Mouse (Mus musculus): Measurements from ENCODE around the gene Nppb. TPM values are rescaled to one million over a fixed set of nuclear protein-coding genes. Genes with fewer than 3 reads are reported as not detected.

The Nppb gene
- total and polyA plus RNA-seq, 3 experiments: not detected

DNA sequence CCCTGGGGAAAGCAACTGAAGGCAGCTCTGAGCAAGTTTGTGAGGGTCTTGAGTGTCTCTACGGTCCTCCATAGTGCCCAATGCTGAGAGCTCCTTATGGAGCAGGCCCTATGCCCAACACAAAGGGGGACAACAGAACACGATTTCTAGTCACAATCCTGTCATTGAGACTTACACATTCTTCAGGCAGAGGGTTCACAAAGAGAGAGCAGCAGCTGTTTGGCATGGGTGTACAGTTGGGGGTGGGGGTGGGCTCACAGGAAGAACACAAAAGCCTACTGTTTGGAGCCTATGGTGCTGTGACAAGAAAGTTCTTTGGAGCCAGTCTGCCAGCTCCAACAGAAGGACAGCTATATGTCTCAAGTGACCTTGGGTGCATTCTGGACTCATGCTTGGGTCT lies 32.8 kb downstream of the Nppb start:
- no peak for ATAC-seq (ENCODE audit: extremely low read depth, insufficient number of reproducible peaks, low FRiP score, poor library complexity, severe bottlenecking)
- H3K27me3 ChIP-seq (ENCODE audit: insufficient read depth, low read length): no peaks in the 10 kb centered on the region

DNA sequence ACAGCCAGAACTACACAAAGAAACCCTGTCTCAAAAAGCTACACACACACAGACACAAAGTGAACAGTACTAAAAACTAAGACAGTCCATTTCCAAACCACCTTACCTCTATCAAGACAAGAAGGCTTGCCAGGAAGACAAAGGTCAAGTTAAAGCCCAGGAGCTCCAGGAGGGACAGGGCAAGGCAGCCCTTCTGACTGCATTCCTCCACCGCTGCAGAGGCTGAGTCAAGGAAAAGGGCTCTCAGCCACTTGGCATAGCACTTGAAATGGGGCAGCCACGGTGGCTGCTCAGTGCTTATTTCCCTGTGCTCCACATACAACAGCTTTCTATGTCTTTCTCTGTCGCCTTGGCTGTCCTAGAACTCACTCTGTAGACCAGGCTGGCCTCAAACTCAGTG lies 38.4 kb downstream of the Nppb start:
- H3K36me3 ChIP-seq (replicated peaks): peaks cover 92% of the 10 kb centered on the region
- ATAC-seq (ENCODE audit: extremely low read depth, insufficient number of reproducible peaks, low FRiP score, poor library complexity, severe bottlenecking): no peak

More for the DNA sequence above, 32.8 kb downstream of the Nppb start:
- no peaks in the 10 kb centered on the region for H3K9me3 ChIP-seq (replicated peaks)
- peaks cover 2% of the 10 kb centered on the region; the same call in 1 of the 2 replicates for H3K4me1 ChIP-seq (ENCODE audit: insufficient read depth, low read depth, low read length)
- TF ChIP-seq GATA1 (IDR thresholded peaks at IDR 0.05; ENCODE audit: borderline replicate concordance, low read length) (no peak), GATA2 (IDR thresholded peaks at IDR 0.05; ENCODE audit: borderline replicate concordance, low read depth, low read length) (no peak), POLR2AphosphoS5 (IDR thresholded peaks at IDR 0.05; ENCODE audit: insufficient replicate concordance, low read depth, low read length) (no peak), TAL1 (conservative IDR thresholded peaks at IDR 0.05; ENCODE audit: low read depth, low read length) (no peak)
- no peak for DNase-seq (ENCODE audit: low spot score)
- peaks cover 97% of the 10 kb centered on the region for H3K36me3 ChIP-seq (replicated peaks)
- no peak overlapping the region for H3K4me3 ChIP-seq (ENCODE audit: low read depth, low read length)

DNA sequence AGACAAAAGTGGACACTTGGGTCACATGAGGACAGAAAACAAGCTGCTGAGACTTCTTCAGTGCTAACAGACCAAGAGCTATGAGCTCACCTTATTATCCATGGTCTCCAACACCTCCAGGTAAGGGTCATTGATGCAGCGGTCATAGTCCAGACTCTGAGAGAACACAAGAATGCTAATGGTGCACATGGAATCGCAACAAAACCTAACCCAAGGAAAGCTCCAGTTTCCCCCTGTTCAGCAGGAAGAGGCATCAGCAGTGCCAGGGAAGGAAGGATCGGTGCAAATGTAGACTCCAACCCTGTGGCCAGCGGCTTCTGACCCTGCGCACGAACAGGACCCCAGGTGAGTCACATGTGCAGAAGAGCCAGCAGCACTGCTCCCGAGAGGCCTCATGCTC lies 43.7 kb downstream of the Nppb start:
- ATAC-seq (ENCODE audit: extremely low read depth, insufficient number of reproducible peaks, low FRiP score, poor library complexity, severe bottlenecking): no peak
- no peaks in the 10 kb centered on the region for H3K9me3 ChIP-seq (replicated peaks)
- no peaks in the 10 kb centered on the region for H3K27me3 ChIP-seq (ENCODE audit: insufficient read depth, low read length)
- peaks cover 3% of the 10 kb centered on the region; the same call in 1 of the 2 replicates for H3K4me1 ChIP-seq (ENCODE audit: insufficient read depth, low read depth, low read length)
- no peak for TF ChIP-seq GATA1 (IDR thresholded peaks at IDR 0.05; ENCODE audit: borderline replicate concordance, low read length)
- TF ChIP-seq GATA2 (IDR thresholded peaks at IDR 0.05; ENCODE audit: borderline replicate concordance, low read depth, low read length): no peak
- no peak overlapping the region for H3K4me3 ChIP-seq (ENCODE audit: low read depth, low read length)
- DNase-seq (ENCODE audit: low spot score): no peak
- peaks cover 73% of the 10 kb centered on the region for H3K36me3 ChIP-seq (replicated peaks)

More for the DNA sequence above, 38.4 kb downstream of the Nppb start:
- no peak for DNase-seq (ENCODE audit: low spot score)
- TF ChIP-seq GATA2 (IDR thresholded peaks at IDR 0.05; ENCODE audit: borderline replicate concordance, low read depth, low read length) (no peak), GATA1 (IDR thresholded peaks at IDR 0.05; ENCODE audit: borderline replicate concordance, low read length) (no peak), TAL1 (conservative IDR thresholded peaks at IDR 0.05; ENCODE audit: low read depth, low read length) (no peak), POLR2AphosphoS5 (IDR thresholded peaks at IDR 0.05; ENCODE audit: insufficient replicate concordance, low read depth, low read length) (no peak), CTCF (IDR thresholded peaks at IDR 0.05; ENCODE audit: low read depth, low read length) (no peak)
- Histone ChIP-seq H3K4me3 (ENCODE audit: low read depth, low read length) (no peak overlapping the region), H3K9me3 (replicated peaks) (no peaks in the 10 kb centered on the region), H3K4me1 (ENCODE audit: insufficient read depth, low read depth, low read length) (peaks cover under 1% of the 10 kb centered on the region; the same call in 1 of the 2 replicates), H3K27me3 (ENCODE audit: insufficient read depth, low read length) (no peaks in the 10 kb centered on the region)

DNA sequence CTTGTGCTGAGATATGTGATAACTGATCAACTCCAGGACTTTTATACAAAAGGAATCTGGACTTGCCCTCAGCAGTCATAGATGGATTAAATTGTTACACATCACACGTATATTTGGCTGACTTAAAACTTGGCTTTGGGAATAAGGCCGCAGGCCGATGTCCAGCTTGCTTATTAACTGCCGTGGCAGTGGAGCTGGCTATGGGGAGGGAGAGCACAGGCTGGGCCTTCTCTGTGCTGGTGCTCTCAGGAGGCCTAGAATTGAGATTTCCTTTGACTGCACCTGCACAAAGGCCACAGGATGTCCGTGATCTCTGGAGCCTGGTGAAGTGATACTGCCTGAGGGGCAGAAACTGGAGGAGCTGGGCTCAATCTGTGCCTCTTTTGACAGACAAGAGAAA lies 44.9 kb downstream of the Nppb start:
- TF ChIP-seq GATA2 (IDR thresholded peaks at IDR 0.05; ENCODE audit: borderline replicate concordance, low read depth, low read length) (no peak), POLR2AphosphoS5 (IDR thresholded peaks at IDR 0.05; ENCODE audit: insufficient replicate concordance, low read depth, low read length) (no peak), CTCF (IDR thresholded peaks at IDR 0.05; ENCODE audit: low read depth, low read length) (no peak), TAL1 (conservative IDR thresholded peaks at IDR 0.05; ENCODE audit: low read depth, low read length) (no peak), GATA1 (IDR thresholded peaks at IDR 0.05; ENCODE audit: borderline replicate concordance, low read length) (no peak)
- Histone ChIP-seq H3K4me3 (ENCODE audit: low read depth, low read length) (no peak overlapping the region), H3K36me3 (replicated peaks) (peaks cover 72% of the 10 kb centered on the region), H3K27me3 (ENCODE audit: insufficient read depth, low read length) (no peaks in the 10 kb centered on the region), H3K4me1 (ENCODE audit: insufficient read depth, low read depth, low read length) (peaks cover 3% of the 10 kb centered on the region; the same call in 1 of the 2 replicates), H3K9me3 (replicated peaks) (no peaks in the 10 kb centered on the region)
- DNase-seq (ENCODE audit: low spot score) (no peak), ATAC-seq (ENCODE audit: extremely low read depth, insufficient number of reproducible peaks, low FRiP score, poor library complexity, severe bottlenecking) (no peak)

DNA sequence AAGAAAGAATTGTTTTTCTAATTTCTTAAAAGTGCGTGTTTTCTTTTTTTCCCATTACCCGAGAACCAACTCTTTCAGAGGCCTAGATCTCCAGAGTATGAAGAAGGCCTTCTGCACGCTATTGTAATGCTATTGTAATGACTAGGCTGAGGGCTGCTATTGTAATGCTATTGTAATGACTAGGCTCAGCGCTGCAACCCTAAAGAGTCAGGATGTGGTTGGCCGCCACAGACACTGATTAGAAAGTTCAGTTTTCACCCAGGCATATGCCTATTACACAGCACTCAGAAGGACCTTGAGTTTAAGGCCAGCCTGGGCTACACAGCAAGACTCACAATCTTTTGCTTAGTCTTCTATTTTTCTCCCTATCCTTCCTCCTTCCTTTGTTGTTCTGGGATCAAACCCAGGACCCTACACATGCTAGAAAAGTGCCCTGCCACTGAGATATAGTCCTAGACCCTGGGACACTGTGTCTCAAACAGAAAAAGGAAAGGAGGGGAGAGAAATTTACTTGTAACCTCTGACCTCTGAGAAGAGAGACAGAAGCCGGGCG lies 48.3 kb downstream of the Nppb start:
- DNase-seq (ENCODE audit: low spot score): no peak
- no peaks in the 10 kb centered on the region for H3K9me3 ChIP-seq (replicated peaks)
- no peak overlapping the region for H3K4me3 ChIP-seq (ENCODE audit: low read depth, low read length)
- H3K36me3 ChIP-seq (replicated peaks): peaks cover 51% of the 10 kb centered on the region
- H3K4me1 ChIP-seq (ENCODE audit: insufficient read depth, low read depth, low read length): peaks cover 12% of the 10 kb centered on the region
- TF ChIP-seq POLR2AphosphoS5 (IDR thresholded peaks at IDR 0.05; ENCODE audit: insufficient replicate concordance, low read depth, low read length): no peak
- TF ChIP-seq CTCF (IDR thresholded peaks at IDR 0.05; ENCODE audit: low read depth, low read length): no peak
- no peak for TF ChIP-seq GATA1 (IDR thresholded peaks at IDR 0.05; ENCODE audit: borderline replicate concordance, low read length)
- no peak for TF ChIP-seq TAL1 (conservative IDR thresholded peaks at IDR 0.05; ENCODE audit: low read depth, low read length)
- no peak for ATAC-seq (ENCODE audit: extremely low read depth, insufficient number of reproducible peaks, low FRiP score, poor library complexity, severe bottlenecking)
- H3K27me3 ChIP-seq (ENCODE audit: insufficient read depth, low read length): no peaks in the 10 kb centered on the region

DNA sequence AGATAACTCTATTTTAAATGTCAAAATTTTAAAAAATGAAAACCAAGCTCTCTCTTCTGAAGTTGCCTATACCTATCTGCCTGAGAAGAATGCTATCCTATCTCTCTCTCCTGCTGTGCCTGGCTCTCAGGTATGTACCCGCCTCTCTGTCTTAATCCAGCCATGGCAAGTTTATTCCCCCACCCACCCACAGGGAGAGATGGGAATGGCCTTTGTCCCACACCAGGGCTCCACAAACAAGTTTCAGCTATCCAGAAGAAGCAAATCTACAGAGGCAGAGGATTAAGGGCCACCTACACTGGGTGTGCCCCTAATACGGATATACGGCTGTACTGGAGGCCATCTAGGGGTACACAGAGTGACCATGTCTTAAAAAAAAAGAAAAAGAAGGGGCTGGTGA lies 49.9 kb downstream of the Nppb start:
- Histone ChIP-seq H3K27me3 (ENCODE audit: insufficient read depth, low read length) (no peaks in the 10 kb centered on the region), H3K4me3 (ENCODE audit: low read depth, low read length) (no peak overlapping the region), H3K36me3 (replicated peaks) (peaks cover 41% of the 10 kb centered on the region), H3K4me1 (ENCODE audit: insufficient read depth, low read depth, low read length) (peaks cover 27% of the 10 kb centered on the region), H3K9me3 (replicated peaks) (no peaks in the 10 kb centered on the region)
- ATAC-seq (ENCODE audit: extremely low read depth, insufficient number of reproducible peaks, low FRiP score, poor library complexity, severe bottlenecking) (no peak), DNase-seq (ENCODE audit: low spot score) (no peak)
- TF ChIP-seq GATA2 (IDR thresholded peaks at IDR 0.05; ENCODE audit: borderline replicate concordance, low read depth, low read length) (no peak), TAL1 (conservative IDR thresholded peaks at IDR 0.05; ENCODE audit: low read depth, low read length) (no peak), POLR2AphosphoS5 (IDR thresholded peaks at IDR 0.05; ENCODE audit: insufficient replicate concordance, low read depth, low read length) (no peak), GATA1 (IDR thresholded peaks at IDR 0.05; ENCODE audit: borderline replicate concordance, low read length) (no peak), CTCF (IDR thresholded peaks at IDR 0.05; ENCODE audit: low read depth, low read length) (no peak)

Other genes starting within 250 kb of the Nppb start
- 121 and 143 TPM in 2 replicates for gene Zfp984, start 176.0 kb upstream of the Nppb start, total RNA-seq (2014; fragmentation: Nextera tagmentation)
- gene Zfp984, start 176.0 kb upstream of the Nppb start, total RNA-seq (2017): 27.0 and 36.5 TPM in 2 replicates
- 1.8 and 2.5 TPM in 2 replicates for gene Zfp984, start 176.0 kb upstream of the Nppb start, polyA plus RNA-seq (2012)
- gene Zfp933, start 137.4 kb upstream of the Nppb start, total RNA-seq (2014; fragmentation: Nextera tagmentation): 12.4 and 15.2 TPM in 2 replicates
- gene Zfp933, start 137.4 kb upstream of the Nppb start, total RNA-seq (2017): 9.3 and 10.9 TPM in 2 replicates
- 0.11 and 0.15 TPM in 2 replicates for gene Zfp933, start 137.4 kb upstream of the Nppb start, polyA plus RNA-seq (2012)
- not detected in 2 replicates for gene Miip, start 117.0 kb upstream of the Nppb start, total RNA-seq (2014; fragmentation: Nextera tagmentation)
- 0.05 TPM in 1 of 2 replicates, not detected in the other for gene Miip, start 117.0 kb upstream of the Nppb start, total RNA-seq (2017)
- 0.06 TPM in 1 of 2 replicates, not detected in the other for gene Miip, start 117.0 kb upstream of the Nppb start, polyA plus RNA-seq (2012)
- gene Fv1, start 116.8 kb upstream of the Nppb start, total RNA-seq (2014; fragmentation: Nextera tagmentation): not detected in 2 replicates
- not detected in 2 replicates for gene Fv1, start 116.8 kb upstream of the Nppb start, total RNA-seq (2017)
- not detected in 2 replicates for gene Fv1, start 116.8 kb upstream of the Nppb start, polyA plus RNA-seq (2012)
- 18.6 and 21.0 TPM in 2 replicates for gene Mfn2, start 81.1 kb upstream of the Nppb start, total RNA-seq (2014; fragmentation: Nextera tagmentation)
- gene Mfn2, start 81.1 kb upstream of the Nppb start, total RNA-seq (2017): 14.8 and 18.3 TPM in 2 replicates
- gene Mfn2, start 81.1 kb upstream of the Nppb start, polyA plus RNA-seq (2012): 14.6 and 18.9 TPM in 2 replicates
- 0.44 and 2.3 TPM in 2 replicates for gene Plod1, start 49.0 kb upstream of the Nppb start, total RNA-seq (2014; fragmentation: Nextera tagmentation)
- 2.9 and 4.6 TPM in 2 replicates for gene Plod1, start 49.0 kb upstream of the Nppb start, total RNA-seq (2017)
- gene Plod1, start 49.0 kb upstream of the Nppb start, polyA plus RNA-seq (2012): 0.75 and 0.90 TPM in 2 replicates
- 27.5 and 33.5 TPM in 2 replicates for gene 2510039O18Rik, start 44.9 kb upstream of the Nppb start, total RNA-seq (2014; fragmentation: Nextera tagmentation)
- 31.5 and 37.2 TPM in 2 replicates for gene 2510039O18Rik, start 44.9 kb upstream of the Nppb start, total RNA-seq (2017)
- 84.0 and 84.6 TPM in 2 replicates for gene 2510039O18Rik, start 44.9 kb upstream of the Nppb start, polyA plus RNA-seq (2012)
- gene Nppa, start 14.9 kb downstream of the Nppb start, total RNA-seq (2014; fragmentation: Nextera tagmentation): not detected in 2 replicates
- gene Nppa, start 14.9 kb downstream of the Nppb start, total RNA-seq (2017): 0.17 TPM in 1 of 2 replicates, not detected in the other
- not detected in 2 replicates for gene Nppa, start 14.9 kb downstream of the Nppb start, polyA plus RNA-seq (2012)
- gene Clcn6, start 53.0 kb downstream of the Nppb start, total RNA-seq (2014; fragmentation: Nextera tagmentation): 20.1 and 21.0 TPM in 2 replicates
- gene Clcn6, start 53.0 kb downstream of the Nppb start, total RNA-seq (2017): 13.6 and 16.1 TPM in 2 replicates
- gene Clcn6, start 53.0 kb downstream of the Nppb start, polyA plus RNA-seq (2012): 5.2 and 6.2 TPM in 2 replicates
- 7.0 and 12.5 TPM in 2 replicates for gene Mthfr, start 53.3 kb downstream of the Nppb start, total RNA-seq (2014; fragmentation: Nextera tagmentation)
- gene Mthfr, start 53.3 kb downstream of the Nppb start, total RNA-seq (2017): 7.3 and 9.4 TPM in 2 replicates
- gene Mthfr, start 53.3 kb downstream of the Nppb start, polyA plus RNA-seq (2012): 6.3 and 9.2 TPM in 2 replicates
- gene Agtrap, start 102.2 kb downstream of the Nppb start, total RNA-seq (2014; fragmentation: Nextera tagmentation): 7.7 and 10.8 TPM in 2 replicates
- 9.4 and 10.7 TPM in 2 replicates for gene Agtrap, start 102.2 kb downstream of the Nppb start, total RNA-seq (2017)
- 4.5 and 6.4 TPM in 2 replicates for gene Agtrap, start 102.2 kb downstream of the Nppb start, polyA plus RNA-seq (2012)
- 25.1 and 40.0 TPM in 2 replicates for gene Mad2l2, start 144.6 kb downstream of the Nppb start, total RNA-seq (2014; fragmentation: Nextera tagmentation)
- gene Mad2l2, start 144.6 kb downstream of the Nppb start, total RNA-seq (2017): 9.4 and 14.9 TPM in 2 replicates
- 23.8 and 24.6 TPM in 2 replicates for gene Mad2l2, start 144.6 kb downstream of the Nppb start, polyA plus RNA-seq (2012)
- not detected in 2 replicates for gene Draxin, start 144.9 kb downstream of the Nppb start, total RNA-seq (2014; fragmentation: Nextera tagmentation)
- under 0.01 and 0.16 TPM in 2 replicates for gene Draxin, start 144.9 kb downstream of the Nppb start, total RNA-seq (2017)
- gene Draxin, start 144.9 kb downstream of the Nppb start, polyA plus RNA-seq (2012): not detected in 2 replicates
- 108 and 115 TPM in 2 replicates for gene Fbxo6, start 166.4 kb downstream of the Nppb start, total RNA-seq (2014; fragmentation: Nextera tagmentation)
- 34.1 and 39.7 TPM in 2 replicates for gene Fbxo6, start 166.4 kb downstream of the Nppb start, total RNA-seq (2017)
- gene Fbxo6, start 166.4 kb downstream of the Nppb start, polyA plus RNA-seq (2012): 57.1 and 63.0 TPM in 2 replicates
- gene Fbxo44, start 174.7 kb downstream of the Nppb start, total RNA-seq (2014; fragmentation: Nextera tagmentation): 7.5 and 10.1 TPM in 2 replicates
- gene Fbxo44, start 174.7 kb downstream of the Nppb start, total RNA-seq (2017): 5.0 and 6.6 TPM in 2 replicates
- 3.0 and 3.3 TPM in 2 replicates for gene Fbxo44, start 174.7 kb downstream of the Nppb start, polyA plus RNA-seq (2012)
- not detected in 2 replicates for gene Fbxo2, start 174.8 kb downstream of the Nppb start, total RNA-seq (2014; fragmentation: Nextera tagmentation)
- gene Fbxo2, start 174.8 kb downstream of the Nppb start, total RNA-seq (2017): 0.49 and 0.64 TPM in 2 replicates
- 0.12 and 0.44 TPM in 2 replicates for gene Fbxo2, start 174.8 kb downstream of the Nppb start, polyA plus RNA-seq (2012)